Mouse (Mus musculus) cerebellum, adult 2 months (tissue): Measurements from ENCODE around the gene Sdhb. TPM values are rescaled to one million over a fixed set of nuclear protein-coding genes. Genes with fewer than 3 reads are reported as not detected.

Experiments
- DNase-seq, 2 experiments: peaks; one replicate each; pipeline ENCODE4 v3.0.0; 2021
- H3K27ac ChIP-seq: fragments of 200-500 bp; 2 replicates; pipeline ENCODE4 v1.5.1; 2012; ENCODE audit warnings: low read length, control low read depth, inconsistent platforms; ENCODE audit not compliant: insufficient read depth
- H3K27me3 ChIP-seq: fragments of 200-500 bp; 2 replicates; pipeline ENCODE4 v1.6.1; 2012; ENCODE audit warnings: inconsistent platforms, mild to moderate bottlenecking, low read length, moderate library complexity; ENCODE audit not compliant: control insufficient read depth, insufficient read depth
- H3K4me1 ChIP-seq: fragments of 200-500 bp; 2 replicates; pipeline ENCODE4 v1.6.1; 2011; ENCODE audit warnings: low read length; ENCODE audit not compliant: control insufficient read depth, insufficient read depth
- H3K4me3 ChIP-seq: fragments of 200-500 bp; replicated peaks from 2 replicates; pipeline ENCODE3; 2011; ENCODE audit warnings: mild to moderate bottlenecking, low read depth, low read length, control low read depth; ENCODE audit not compliant: insufficient read depth
- CTCF ChIP-seq: fragments of 200-500 bp; IDR thresholded peaks from 2 replicates; pipeline ENCODE4 v1.5.1; 2011; ENCODE audit warnings: low read depth, mild to moderate bottlenecking, control low read depth, low read length, moderate library complexity, borderline replicate concordance; ENCODE audit not compliant: insufficient read depth
- POLR2A ChIP-seq: fragments of 200-500 bp; IDR thresholded peaks from 2 replicates; pipeline ENCODE4 v1.6.1; 2011; ENCODE audit warnings: low read length, control low read depth, borderline replicate concordance; ENCODE audit not compliant: insufficient read depth
- WGBS: fragments of 180-500 bp; shearing (Covaris S2); methylation state at CpG from one replicate; pipeline ENCODE4 v1.1.7; 2018; 5-methylcytosine and 5-hydroxymethylcytosine counted together
- polyA plus RNA-seq: library from polyadenylated mRNA; depleted of rRNA; stranded (reverse); fragments of >200 nt; gene quantifications from 2 replicates; pipeline ENCODE4 v1.2.3, GENCODE M21; 2012

Gene Sdhb
- polyA plus RNA-seq, 1 experiment, result 320 TPM

GRCm38 (mm10) chr4:140971691-140972090, 10.7 kb downstream of the Sdhb start:
- Histone ChIP-seq H3K27me3 (no peaks in the 10 kb centered on the region), H3K4me3 (no peak overlapping the region), H3K27ac (no peak overlapping the region), H3K4me1 (no peaks in the 10 kb centered on the region)
- WGBS, result 62% methylated on average over 13 of the region's 13 CpGs
- TF ChIP-seq CTCF, result no peak
- no peak for TF ChIP-seq POLR2A
- no peak for DNase-seq

DNA sequence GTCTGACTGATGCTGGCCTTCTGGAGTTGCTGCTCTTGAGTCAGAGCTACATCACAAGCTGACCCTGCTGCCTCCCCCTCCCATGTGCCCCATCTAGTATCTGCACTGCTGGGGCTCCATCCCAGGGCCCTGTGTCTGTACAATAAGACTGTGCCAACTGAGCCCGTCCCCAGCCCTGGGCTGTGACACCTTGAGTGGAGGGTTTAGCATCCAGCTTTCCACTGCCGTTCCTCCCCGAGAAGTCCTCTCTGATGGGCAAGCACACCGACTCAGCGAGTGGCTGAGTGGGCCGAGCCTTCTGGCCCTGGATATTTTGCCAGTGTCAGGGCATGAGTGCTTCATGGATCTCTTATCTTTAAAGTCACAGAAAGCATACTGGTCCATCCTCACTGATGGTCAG, 13.4 kb downstream of the Sdhb start:
- H3K27me3 ChIP-seq, result no peaks in the 10 kb centered on the region
- 90% methylated on average over 6 of the region's 6 CpGs for WGBS
- no peaks in the 10 kb centered on the region for H3K4me1 ChIP-seq
- DNase-seq, result no peak
- no peak overlapping the region for H3K4me3 ChIP-seq
- TF ChIP-seq CTCF (no peak), POLR2A (no peak)
- H3K27ac ChIP-seq, result no peak overlapping the region

DNA sequence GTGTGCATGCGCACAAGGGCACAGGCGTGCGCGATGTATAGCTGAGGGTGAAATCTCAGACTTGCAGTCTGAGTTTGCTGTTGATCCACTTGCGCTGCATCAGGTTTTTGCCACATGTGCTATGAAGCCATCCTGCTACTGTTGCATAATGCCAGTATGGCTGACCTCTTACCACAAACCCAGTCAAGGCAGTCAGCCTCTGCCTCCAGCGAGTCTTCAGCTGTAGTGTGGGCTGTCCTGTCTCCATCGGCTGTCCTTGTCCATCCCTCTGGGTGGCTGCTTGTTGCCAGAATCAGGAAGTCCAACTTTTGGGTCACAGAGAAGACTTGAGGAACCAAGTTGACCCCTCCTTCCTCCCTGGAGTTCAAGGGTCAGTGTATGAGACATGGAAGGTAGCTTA, 14.4 kb downstream of the Sdhb start:
- TF ChIP-seq CTCF (no peak), POLR2A (no peak)
- Histone ChIP-seq H3K4me1 (no peaks in the 10 kb centered on the region), H3K27ac (no peak overlapping the region), H3K27me3 (no peaks in the 10 kb centered on the region), H3K4me3 (no peak overlapping the region)
- DNase-seq, result no peak
- 91% methylated on average over 7 of the region's 7 CpGs for WGBS

DNA sequence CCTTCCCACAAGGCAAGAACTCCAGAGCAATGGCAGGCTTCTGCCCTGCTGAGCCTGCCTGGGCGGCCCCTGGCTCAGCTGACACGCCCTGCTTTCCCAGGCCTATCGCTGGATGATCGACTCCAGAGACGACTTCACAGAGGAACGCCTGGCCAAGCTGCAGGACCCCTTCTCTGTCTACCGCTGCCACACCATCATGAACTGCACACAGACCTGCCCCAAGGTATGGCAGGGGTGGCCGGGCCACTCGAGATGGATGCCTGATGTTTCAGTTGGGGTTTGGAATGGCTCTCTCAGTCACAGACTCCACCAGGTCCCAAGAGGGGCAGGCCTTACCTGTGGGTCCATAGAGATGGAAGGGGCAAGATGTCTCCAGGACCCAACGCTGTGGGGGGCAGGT, 16.3 kb downstream of the Sdhb start:
- TF ChIP-seq CTCF, result no peak
- no peak for TF ChIP-seq POLR2A
- no peak for DNase-seq
- H3K4me3 ChIP-seq, result no peak overlapping the region
- H3K4me1 ChIP-seq, result no peaks in the 10 kb centered on the region
- no peak overlapping the region for H3K27ac ChIP-seq
- no peaks in the 10 kb centered on the region for H3K27me3 ChIP-seq
- 84% methylated on average over 10 of the region's 10 CpGs for WGBS

GRCm38 (mm10) chr4:140977886-140978692, 17.1 kb downstream of the Sdhb start:
- no peak for DNase-seq
- no peaks in the 10 kb centered on the region for H3K27me3 ChIP-seq
- no peak for TF ChIP-seq POLR2A
- no peak for TF ChIP-seq CTCF
- no peak overlapping the region for H3K4me3 ChIP-seq
- no peak overlapping the region for H3K27ac ChIP-seq
- 93% methylated on average over 14 of the region's 14 CpGs for WGBS
- H3K4me1 ChIP-seq, result no peaks in the 10 kb centered on the region

DNA sequence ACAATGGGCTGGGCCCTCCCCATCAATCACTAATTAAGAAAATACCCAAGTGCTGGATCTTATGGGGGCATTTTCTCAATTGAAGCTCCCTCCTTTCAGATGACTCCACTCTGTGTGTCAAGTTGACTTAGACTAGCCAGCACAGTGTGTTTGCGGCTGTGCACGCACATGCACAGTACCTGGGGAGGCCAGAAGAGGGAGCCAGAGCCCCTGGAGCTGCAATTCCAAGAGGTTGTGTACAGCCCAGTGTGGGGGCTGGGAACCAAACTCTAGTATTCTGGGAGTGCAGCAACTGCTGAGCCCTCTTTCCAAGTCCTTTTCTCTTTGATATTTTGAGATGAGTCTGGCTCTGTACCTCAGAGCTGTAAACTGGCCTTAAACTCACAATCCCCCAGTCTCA, 20.6 kb downstream of the Sdhb start:
- WGBS, result 94% methylated on average over 2 of the region's 2 CpGs
- no peak overlapping the region for H3K4me3 ChIP-seq
- H3K27ac ChIP-seq, result no peak overlapping the region
- peaks cover 3% of the 10 kb centered on the region; the same call in 1 of the 2 replicates for H3K4me1 ChIP-seq
- H3K27me3 ChIP-seq, result no peaks in the 10 kb centered on the region
- DNase-seq, result no peak
- TF ChIP-seq CTCF (peak; percentile 31; the same call in 1 of the 2 replicates), POLR2A (no peak)

GRCm38 (mm10) chr4:140982808-140983207, 21.8 kb downstream of the Sdhb start:
- Histone ChIP-seq H3K27me3 (no peaks in the 10 kb centered on the region), H3K4me1 (peaks cover 3% of the 10 kb centered on the region; the same call in 1 of the 2 replicates), H3K27ac (no peak overlapping the region), H3K4me3 (no peak overlapping the region)
- DNase-seq, result no peak
- WGBS, result 52% methylated on average over 4 of the region's 4 CpGs
- TF ChIP-seq POLR2A, result no peak
- no peak for TF ChIP-seq CTCF

- Histone ChIP-seq H3K4me3 (no peak overlapping the region), H3K27me3 (no peaks in the 10 kb centered on the region), H3K4me1 (peaks cover 4% of the 10 kb centered on the region; the same call in 1 of the 2 replicates), H3K27ac (no peak overlapping the region)
- no peak for DNase-seq
- 13% methylated on average over 9 of the region's 9 CpGs for WGBS
- TF ChIP-seq POLR2A, result no peak
- TF ChIP-seq CTCF, result no peak
Measured at GRCm38 (mm10) chr4:140983442-140983841, 22.4 kb downstream of the Sdhb start.
